Mouse (Mus musculus) intestine, embryonic 15.5 days (tissue): Measurements from ENCODE around the gene Snx29. TPM values are rescaled to one million over a fixed set of nuclear protein-coding genes. Genes with fewer than 3 reads are reported as not detected.

Experiments
- ATAC-seq: fragments of 200-750 bp; cut with Nextera tagmentation; 2 replicates; pipeline ENCODE4 v1.8.0; 2017; ENCODE audit warnings: moderate TSS enrichment, moderate library complexity
- H3K27ac ChIP-seq: fragments of 300-500 bp; sonication (generic); 2 replicates; pipeline ENCODE4 v1.5.1; 2015; ENCODE audit warnings: mild to moderate bottlenecking, inconsistent platforms
- H3K27me3 ChIP-seq: fragments of 300-500 bp; sonication (generic); replicated peaks from 2 replicates; pipeline ENCODE4 v1.6.1; 2015; ENCODE audit warnings: inconsistent platforms
- H3K36me3 ChIP-seq: fragments of 300-500 bp; sonication (generic); 2 replicates; pipeline ENCODE4 v1.6.1; 2015; ENCODE audit warnings: inconsistent platforms
- H3K4me1 ChIP-seq: fragments of 300-500 bp; sonication (generic); replicated peaks from 2 replicates; pipeline ENCODE4 v1.6.1; 2015; ENCODE audit warnings: inconsistent platforms
- H3K4me2 ChIP-seq: fragments of 300-500 bp; sonication (generic); replicated peaks from 2 replicates; pipeline ENCODE4 v1.6.1; 2015; ENCODE audit warnings: mild to moderate bottlenecking, inconsistent platforms
- H3K4me3 ChIP-seq: fragments of 300-500 bp; sonication (generic); replicated peaks from 2 replicates; pipeline ENCODE4 v1.5.1; 2015; ENCODE audit warnings: inconsistent platforms
- H3K9ac ChIP-seq: fragments of 300-500 bp; sonication (generic); 2 replicates; pipeline ENCODE4 v1.6.1; 2015; ENCODE audit warnings: inconsistent platforms
- H3K9me3 ChIP-seq: fragments of 300-500 bp; sonication (generic); 2 replicates; pipeline ENCODE4 v1.6.1; 2016; ENCODE audit warnings: inconsistent platforms
- WGBS: fragments of 180-500 bp; shearing (Covaris S2); methylation state at CpG from one replicate; pipeline ENCODE4 v1.1.7; 2015; 5-methylcytosine and 5-hydroxymethylcytosine counted together
- polyA plus RNA-seq: library from polyadenylated mRNA; unstranded; fragments of >200 nt; fragmentation: Nextera tagmentation; extraction: Ambion mirVana; gene quantifications from 2 replicates; pipeline ENCODE4 v1.2.1, GENCODE M21; 2015

Gene Snx29
- polyA plus RNA-seq, 1 experiment from 2014 or later: 5.7 TPM

DNA sequence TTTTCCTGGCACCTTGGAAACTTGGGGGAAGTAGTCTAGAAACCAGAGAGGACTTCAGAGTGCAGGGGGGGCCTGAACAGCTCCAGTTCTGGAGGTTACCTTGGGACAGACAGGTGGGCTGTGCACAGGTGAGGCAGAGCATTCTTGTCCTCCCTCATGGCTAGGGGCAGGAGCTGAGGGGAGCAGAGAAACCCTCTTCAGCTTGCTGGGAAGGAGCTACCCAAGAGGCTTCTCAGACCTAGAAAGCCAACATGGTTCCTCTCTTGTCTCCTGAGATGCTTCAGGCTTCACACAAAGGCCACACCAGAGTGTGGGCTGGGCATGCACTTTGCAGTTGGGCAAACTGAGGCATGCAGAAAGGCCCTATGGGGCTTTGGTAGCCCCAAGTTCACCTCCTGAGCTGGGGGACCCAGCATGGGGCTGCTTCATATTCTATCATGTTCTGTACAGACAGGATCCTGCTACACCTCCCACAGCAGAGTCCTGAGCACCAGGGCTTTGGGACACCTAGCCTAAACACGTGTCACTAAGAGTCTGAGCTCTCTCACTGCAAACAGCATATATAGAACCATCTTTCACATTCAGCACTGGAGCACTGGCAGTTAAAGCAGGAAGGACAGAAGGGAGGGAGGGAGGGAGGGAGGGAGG is 434.0 kb downstream of the Snx29 start:
- H3K4me1 ChIP-seq: no peaks in the 10 kb centered on the region
- H3K27me3 ChIP-seq: no peaks in the 10 kb centered on the region
- H3K27ac ChIP-seq: no peak overlapping the region
- H3K4me3 ChIP-seq: no peak overlapping the region
- H3K9ac ChIP-seq: no peak overlapping the region
- H3K9me3 ChIP-seq: no peaks in the 10 kb centered on the region
- WGBS: 65% methylated on average over 1 of the region's 1 CpGs
- no peak for ATAC-seq
- no peak overlapping the region for H3K4me2 ChIP-seq
- H3K36me3 ChIP-seq: no peaks in the 10 kb centered on the region

DNA sequence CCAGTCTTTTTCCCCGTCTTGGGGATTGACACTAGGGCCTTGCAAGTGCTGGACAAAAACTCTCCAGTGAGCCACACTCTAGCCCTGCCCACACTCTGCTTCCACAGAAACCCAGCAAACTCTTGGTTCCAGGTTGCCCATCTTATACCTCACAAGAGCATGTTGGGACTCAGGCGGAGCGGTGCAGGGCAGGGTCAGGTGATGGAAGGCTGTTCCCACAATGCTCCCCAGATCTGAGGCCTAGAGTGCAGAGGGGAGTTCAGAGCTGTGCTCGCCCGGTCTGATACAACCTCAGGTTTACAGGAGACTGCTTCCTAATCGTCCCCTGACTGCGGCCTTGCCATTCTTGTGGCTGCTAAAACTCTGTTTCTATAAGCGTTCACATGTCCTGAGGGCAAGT is 434.8 kb downstream of the Snx29 start:
- Histone ChIP-seq H3K9ac (no peak overlapping the region), H3K27me3 (no peaks in the 10 kb centered on the region), H3K4me3 (no peak overlapping the region), H3K36me3 (no peaks in the 10 kb centered on the region), H3K9me3 (no peaks in the 10 kb centered on the region), H3K4me2 (no peak overlapping the region), H3K27ac (no peak overlapping the region), H3K4me1 (no peaks in the 10 kb centered on the region)
- ATAC-seq: no peak
- WGBS: 94% methylated on average over 8 of the region's 8 CpGs

DNA sequence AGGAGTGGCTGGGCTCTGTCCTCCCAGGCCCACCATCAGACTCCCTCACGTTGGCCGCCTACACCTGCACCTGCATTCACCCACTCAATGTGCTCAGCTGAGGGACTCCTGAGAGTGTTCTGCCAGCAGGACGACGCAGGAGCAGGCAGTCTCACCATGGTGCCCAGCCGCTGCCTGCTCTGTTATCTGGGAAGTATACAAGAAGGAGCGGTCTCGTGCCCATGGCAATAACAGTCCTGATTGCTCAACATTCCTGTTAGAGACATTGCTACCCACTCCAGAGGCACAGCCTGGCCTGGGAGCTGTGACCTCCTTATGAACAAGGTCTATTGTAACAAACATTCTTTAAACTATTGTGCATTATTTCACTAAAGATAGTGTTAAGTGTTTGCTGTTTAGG is 435.2 kb downstream of the Snx29 start:
- H3K36me3 ChIP-seq: no peaks in the 10 kb centered on the region
- H3K4me1 ChIP-seq: no peaks in the 10 kb centered on the region
- no peaks in the 10 kb centered on the region for H3K9me3 ChIP-seq
- no peak overlapping the region for H3K9ac ChIP-seq
- H3K27me3 ChIP-seq: no peaks in the 10 kb centered on the region
- 81% methylated on average over 7 of the region's 7 CpGs for WGBS
- no peak overlapping the region for H3K4me3 ChIP-seq
- H3K27ac ChIP-seq: no peak overlapping the region
- no peak for ATAC-seq
- H3K4me2 ChIP-seq: no peak overlapping the region

DNA sequence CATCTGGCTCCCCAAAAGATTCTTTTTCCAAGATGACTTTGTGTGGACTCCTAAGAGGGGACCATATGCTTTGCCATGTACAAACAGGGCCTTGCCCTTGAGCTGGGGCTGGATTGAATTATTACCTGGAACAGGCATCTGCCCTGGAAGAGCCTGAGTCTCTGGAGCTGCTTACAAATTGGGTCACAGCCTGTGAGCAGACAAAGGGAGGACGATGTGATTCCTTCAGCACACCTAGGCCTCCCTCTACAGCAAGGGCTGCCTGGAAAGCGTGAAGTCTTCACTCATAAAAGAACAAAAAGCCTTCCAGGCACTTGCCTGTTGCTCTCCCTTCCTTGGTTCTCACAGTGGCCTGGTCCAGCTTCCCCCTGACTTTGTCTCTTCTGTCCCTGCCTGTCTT is 449.6 kb downstream of the Snx29 start:
- ATAC-seq: no peak
- Histone ChIP-seq H3K36me3 (no peaks in the 10 kb centered on the region), H3K27me3 (no peaks in the 10 kb centered on the region), H3K9ac (no peak overlapping the region), H3K4me3 (no peak overlapping the region), H3K27ac (no peak overlapping the region), H3K4me1 (no peaks in the 10 kb centered on the region), H3K4me2 (no peak overlapping the region), H3K9me3 (no peaks in the 10 kb centered on the region)
- WGBS: 58% methylated on average over 2 of the region's 2 CpGs

DNA sequence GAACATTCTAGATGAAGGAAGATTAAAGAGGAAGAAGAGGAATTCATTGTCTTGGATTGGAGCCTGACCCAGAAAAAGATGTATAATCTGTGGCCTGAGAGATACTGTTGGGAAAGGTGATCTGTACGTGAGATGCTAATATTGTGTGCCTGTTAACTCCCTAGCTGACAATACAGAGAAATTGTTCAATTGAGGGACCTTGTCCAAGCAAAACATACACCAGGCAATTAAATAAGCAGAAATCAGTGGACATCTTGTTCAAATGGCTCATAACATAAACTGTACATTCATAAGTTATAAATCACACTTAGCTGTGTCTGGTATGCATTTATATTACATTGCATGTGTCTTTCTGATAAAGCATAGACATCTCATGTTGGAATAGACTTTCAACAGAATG is 451.6 kb downstream of the Snx29 start:
- Histone ChIP-seq H3K9me3 (no peaks in the 10 kb centered on the region), H3K4me1 (no peaks in the 10 kb centered on the region), H3K36me3 (no peaks in the 10 kb centered on the region), H3K4me3 (no peak overlapping the region), H3K27me3 (no peaks in the 10 kb centered on the region), H3K4me2 (no peak overlapping the region), H3K9ac (no peak overlapping the region), H3K27ac (no peak overlapping the region)
- 67% methylated on average over 1 of the region's 1 CpGs for WGBS
- ATAC-seq: no peak

DNA sequence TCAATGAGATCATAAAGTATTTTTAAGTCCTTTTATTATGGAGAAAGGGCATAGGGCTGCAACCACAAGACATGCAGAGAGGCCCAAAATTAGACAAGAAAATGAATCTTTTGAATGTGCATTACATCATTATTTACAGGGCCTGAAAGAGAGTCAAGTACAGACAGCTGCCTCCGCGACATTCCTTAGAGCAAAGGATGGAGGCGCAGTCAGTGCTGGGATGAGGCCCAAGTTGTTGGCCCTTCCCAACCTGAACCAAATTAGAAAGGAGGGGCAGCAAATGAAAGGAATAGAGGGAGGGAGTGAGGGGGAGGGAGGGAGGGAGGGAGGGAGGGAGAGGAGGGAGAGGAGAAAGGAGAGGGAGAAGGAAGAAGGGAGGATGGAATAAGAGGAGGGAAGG is 453.8 kb downstream of the Snx29 start:
- Histone ChIP-seq H3K4me1 (no peaks in the 10 kb centered on the region), H3K9ac (no peak overlapping the region), H3K4me2 (no peak overlapping the region), H3K27me3 (no peaks in the 10 kb centered on the region), H3K27ac (no peak overlapping the region), H3K9me3 (no peaks in the 10 kb centered on the region), H3K4me3 (no peak overlapping the region), H3K36me3 (no peaks in the 10 kb centered on the region)
- ATAC-seq: no peak
- 52% methylated on average over 3 of the region's 3 CpGs for WGBS

DNA sequence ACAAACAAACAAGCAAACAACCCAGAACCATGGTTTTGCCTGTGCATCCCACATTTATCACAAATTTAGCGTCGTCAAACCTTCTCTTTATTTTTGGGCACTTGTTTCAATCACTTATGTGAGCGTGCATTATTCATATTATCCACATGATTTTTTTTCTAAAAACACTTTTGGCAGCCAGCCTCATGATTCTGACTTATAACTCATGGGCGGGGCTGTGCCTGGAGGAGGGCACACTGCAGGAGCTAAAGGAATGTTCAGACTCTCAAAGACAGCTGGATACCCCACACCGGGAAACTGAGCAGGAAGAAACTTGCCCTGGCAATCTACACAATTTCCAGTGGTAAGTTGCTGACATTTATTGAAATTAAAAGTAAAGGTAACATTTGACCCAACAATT is 455.5 kb downstream of the Snx29 start:
- ATAC-seq: no peak
- H3K4me2 ChIP-seq: no peak overlapping the region
- 74% methylated on average over 5 of the region's 5 CpGs for WGBS

DNA sequence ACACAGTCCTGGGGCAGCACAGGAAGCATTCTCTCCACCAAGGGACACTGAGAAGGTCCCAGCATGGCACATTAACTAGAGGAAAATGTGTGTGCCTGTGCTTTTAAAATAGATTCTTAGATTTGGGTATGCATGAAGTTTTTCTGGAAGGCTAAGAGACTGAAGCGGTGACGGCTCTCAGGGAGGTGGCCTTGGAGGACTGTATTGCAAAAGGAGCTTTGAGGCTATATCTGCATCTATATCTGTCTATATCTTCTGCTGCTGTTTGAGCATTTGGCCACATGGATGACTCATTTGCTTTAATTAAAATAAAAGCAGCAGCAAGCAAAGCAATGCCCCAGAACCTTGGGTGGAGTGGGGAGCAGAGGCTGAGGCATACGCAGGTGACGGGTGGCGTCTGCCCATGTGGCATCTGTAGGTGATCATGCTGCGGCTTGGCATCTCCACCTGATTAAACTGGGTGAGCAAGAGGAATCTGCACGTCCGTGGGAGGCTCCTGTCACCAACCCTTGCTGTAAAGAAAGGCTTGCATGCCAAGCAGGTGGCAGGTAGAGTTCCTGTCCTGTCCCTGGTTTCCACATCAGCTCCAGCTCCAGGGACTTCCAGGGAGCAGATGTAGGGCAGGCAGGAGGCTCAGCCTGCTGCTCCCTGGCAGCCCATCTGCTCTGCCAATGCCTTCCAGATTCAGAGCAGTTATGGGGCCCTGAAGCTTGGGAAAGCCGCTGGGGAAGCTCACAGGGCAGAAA is 456.2 kb downstream of the Snx29 start:
- H3K4me2 ChIP-seq: no peak overlapping the region
- 85% methylated on average over 9 of the region's 9 CpGs for WGBS
- H3K4me1 ChIP-seq: no peaks in the 10 kb centered on the region
- H3K9me3 ChIP-seq: no peaks in the 10 kb centered on the region
- no peak overlapping the region for H3K27ac ChIP-seq
- H3K36me3 ChIP-seq: no peaks in the 10 kb centered on the region
- no peaks in the 10 kb centered on the region for H3K27me3 ChIP-seq
- no peak overlapping the region for H3K9ac ChIP-seq
- no peak overlapping the region for H3K4me3 ChIP-seq
- ATAC-seq: no peak

More for the DNA sequence above, 455.5 kb downstream of the Snx29 start:
- Histone ChIP-seq H3K27me3 (no peaks in the 10 kb centered on the region), H3K4me3 (no peak overlapping the region), H3K4me1 (no peaks in the 10 kb centered on the region), H3K36me3 (no peaks in the 10 kb centered on the region), H3K9me3 (no peaks in the 10 kb centered on the region), H3K27ac (no peak overlapping the region), H3K9ac (no peak overlapping the region)

DNA sequence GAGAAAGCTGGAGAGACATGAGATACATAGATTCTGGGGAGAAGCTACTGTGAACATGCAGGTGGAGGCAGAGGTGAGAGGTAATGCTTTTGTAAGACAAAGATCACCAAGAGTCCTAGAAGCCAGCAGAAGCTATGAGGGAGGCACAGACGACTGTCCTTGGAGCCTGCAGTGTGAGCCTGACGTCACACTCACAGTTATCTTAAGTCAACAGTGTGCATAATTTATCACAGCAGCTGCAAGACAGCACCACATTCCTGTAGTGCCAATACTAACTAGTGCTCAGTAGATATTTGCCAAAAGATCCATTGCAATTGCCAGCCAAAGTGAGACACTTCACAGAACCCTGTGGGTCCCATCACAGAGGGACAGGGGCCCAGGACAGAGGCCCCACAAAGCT is 459.4 kb downstream of the Snx29 start:
- H3K27ac ChIP-seq: no peak overlapping the region
- 14% methylated on average over 2 of the region's 2 CpGs for WGBS
- H3K4me2 ChIP-seq: no peak overlapping the region
- H3K9ac ChIP-seq: no peak overlapping the region
- ATAC-seq: peak; percentile 94
- H3K4me3 ChIP-seq: no peak overlapping the region
- no peaks in the 10 kb centered on the region for H3K27me3 ChIP-seq
- H3K9me3 ChIP-seq: no peaks in the 10 kb centered on the region
- H3K36me3 ChIP-seq: no peaks in the 10 kb centered on the region
- no peaks in the 10 kb centered on the region for H3K4me1 ChIP-seq

DNA sequence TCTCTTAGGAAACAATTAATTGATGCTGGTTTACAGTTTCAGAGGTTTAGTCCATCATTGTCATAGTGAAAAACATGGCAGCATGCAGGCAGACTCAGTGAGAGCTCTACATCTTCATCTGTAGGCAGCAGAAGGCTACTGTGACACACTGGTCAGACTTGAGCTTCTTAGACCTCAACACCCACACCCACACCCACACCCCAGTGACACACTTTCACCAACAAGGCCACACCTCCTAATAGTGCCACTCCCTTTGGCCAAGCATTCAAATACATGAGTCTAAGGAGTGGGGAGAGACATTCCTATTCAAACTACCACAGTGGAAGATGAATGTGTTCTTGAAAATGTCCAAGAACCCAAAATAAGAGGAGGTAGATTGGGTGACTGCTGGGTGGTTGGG is 460.6 kb downstream of the Snx29 start:
- no peak overlapping the region for H3K4me3 ChIP-seq
- no peaks in the 10 kb centered on the region for H3K27me3 ChIP-seq
- no peak for ATAC-seq
- H3K9me3 ChIP-seq: no peaks in the 10 kb centered on the region
- H3K4me1 ChIP-seq: no peaks in the 10 kb centered on the region
- no peak overlapping the region for H3K4me2 ChIP-seq
- no peak overlapping the region for H3K9ac ChIP-seq
- no peaks in the 10 kb centered on the region for H3K36me3 ChIP-seq
- no peak overlapping the region for H3K27ac ChIP-seq

DNA sequence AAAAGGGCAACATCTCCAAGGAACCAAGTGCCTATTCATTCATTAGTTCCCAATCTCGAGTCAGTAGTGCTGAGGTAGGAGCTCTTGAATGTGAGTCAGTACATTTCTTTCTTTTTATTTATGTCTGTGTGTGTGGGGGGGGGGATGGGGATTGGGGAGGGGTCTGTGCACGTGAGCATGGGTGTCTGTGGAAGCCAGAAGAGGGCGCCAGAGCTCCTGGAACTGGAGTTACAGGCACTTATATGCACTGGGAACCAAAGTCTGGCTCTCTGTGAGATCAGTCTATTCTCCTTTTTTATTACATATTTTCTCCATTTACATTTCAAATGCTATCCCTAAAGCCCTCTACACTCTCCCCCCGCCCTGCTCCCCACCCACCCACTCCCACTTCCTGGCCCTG is 461.6 kb downstream of the Snx29 start:
- H3K27me3 ChIP-seq: no peaks in the 10 kb centered on the region
- H3K9me3 ChIP-seq: no peaks in the 10 kb centered on the region
- no peak overlapping the region for H3K4me2 ChIP-seq
- no peaks in the 10 kb centered on the region for H3K36me3 ChIP-seq
- WGBS: 73% methylated on average over 4 of the region's 4 CpGs
- no peak overlapping the region for H3K27ac ChIP-seq
- H3K9ac ChIP-seq: no peak overlapping the region
- ATAC-seq: no peak
- no peak overlapping the region for H3K4me3 ChIP-seq
- no peaks in the 10 kb centered on the region for H3K4me1 ChIP-seq

DNA sequence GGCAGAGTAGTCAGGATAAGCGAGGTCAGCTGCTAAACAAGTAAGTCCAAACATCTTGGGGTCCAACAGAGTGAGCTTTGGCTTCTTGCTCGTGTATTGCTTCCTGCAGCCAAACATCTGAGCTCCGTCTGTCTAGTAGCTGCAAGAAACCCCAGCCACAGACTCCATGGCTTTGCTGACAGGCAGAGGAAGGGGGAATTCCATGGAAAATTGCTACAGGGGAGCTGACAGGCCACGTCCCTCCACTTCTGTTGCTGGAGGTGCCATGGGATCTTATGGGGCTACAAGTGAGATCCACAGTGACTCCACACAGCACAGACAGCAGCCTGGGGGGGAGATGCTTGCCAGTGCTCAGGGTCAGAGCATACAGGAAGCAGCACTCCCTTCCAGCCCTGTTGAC is 463.1 kb downstream of the Snx29 start:
- no peaks in the 10 kb centered on the region for H3K36me3 ChIP-seq
- ATAC-seq: no peak
- H3K4me3 ChIP-seq: no peak overlapping the region
- H3K27me3 ChIP-seq: no peaks in the 10 kb centered on the region
- H3K27ac ChIP-seq: no peak overlapping the region
- 69% methylated on average over 4 of the region's 4 CpGs for WGBS
- no peak overlapping the region for H3K4me2 ChIP-seq
- no peaks in the 10 kb centered on the region for H3K4me1 ChIP-seq
- no peak overlapping the region for H3K9ac ChIP-seq
- H3K9me3 ChIP-seq: no peaks in the 10 kb centered on the region

DNA sequence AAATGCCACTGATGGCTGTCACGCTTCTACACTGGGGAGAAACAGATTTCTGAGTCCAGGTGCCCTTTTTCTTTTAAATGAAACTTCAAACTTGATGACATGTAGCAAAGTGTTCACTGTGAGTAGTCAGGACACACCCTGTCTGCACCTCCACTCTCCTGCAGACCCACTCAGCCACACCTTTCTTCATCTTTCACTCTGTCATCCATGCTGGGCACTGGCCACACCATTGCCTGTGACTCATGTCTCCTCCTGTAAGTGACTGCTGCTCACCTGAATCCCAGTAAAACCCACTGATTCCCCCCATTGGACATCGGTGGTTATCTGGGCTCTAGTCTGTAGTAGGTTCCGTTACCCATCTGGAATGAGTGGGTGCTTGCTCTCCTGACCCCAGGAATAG is 467.8 kb downstream of the Snx29 start:
- Histone ChIP-seq H3K4me2 (no peak overlapping the region), H3K27ac (no peak overlapping the region), H3K36me3 (no peaks in the 10 kb centered on the region), H3K27me3 (no peaks in the 10 kb centered on the region), H3K4me3 (no peak overlapping the region), H3K9me3 (no peaks in the 10 kb centered on the region), H3K4me1 (no peaks in the 10 kb centered on the region), H3K9ac (no peak overlapping the region)
- WGBS: 93% methylated on average over 3 of the region's 3 CpGs
- no peak for ATAC-seq
